Mouse (Mus musculus) kidney, embryonic 15.5 days (tissue): ENCODE data around the gene Tbc1d14. TPM values are rescaled to one million over a fixed set of nuclear protein-coding genes. Genes with fewer than 3 reads are reported as not detected.

Source experiments
- ATAC-seq: fragments of 200-750 bp; cut with Nextera tagmentation; replicated peaks from 2 replicates; pipeline ENCODE4 v1.8.0; 2017; ENCODE audit warnings: moderate TSS enrichment; ENCODE audit not compliant: low FRiP score
- H3K27ac ChIP-seq: fragments of 300-500 bp; sonication (generic); 2 replicates; pipeline ENCODE4 v1.5.1; 2015; ENCODE audit warnings: mild to moderate bottlenecking, inconsistent platforms
- H3K27me3 ChIP-seq: fragments of 300-500 bp; sonication (generic); 2 replicates; pipeline ENCODE4 v1.6.1; 2015; ENCODE audit warnings: inconsistent platforms
- H3K36me3 ChIP-seq: fragments of 300-500 bp; sonication (generic); 2 replicates; pipeline ENCODE4 v1.6.1; 2015; ENCODE audit warnings: inconsistent platforms
- H3K4me1 ChIP-seq: fragments of 300-500 bp; sonication (generic); 2 replicates; pipeline ENCODE4 v1.6.1; 2015; ENCODE audit warnings: inconsistent platforms
- H3K4me2 ChIP-seq: fragments of 300-500 bp; sonication (generic); 2 replicates; pipeline ENCODE4 v1.6.1; 2015; ENCODE audit warnings: moderate library complexity, mild to moderate bottlenecking, inconsistent platforms
- H3K4me3 ChIP-seq: fragments of 300-500 bp; sonication (generic); replicated peaks from 2 replicates; pipeline ENCODE4 v1.5.1; 2015; ENCODE audit warnings: mild to moderate bottlenecking, inconsistent platforms
- H3K9ac ChIP-seq: fragments of 300-500 bp; sonication (generic); 2 replicates; pipeline ENCODE4 v1.6.1; 2015; ENCODE audit warnings: mild to moderate bottlenecking, inconsistent platforms
- H3K9me3 ChIP-seq: fragments of 300-500 bp; sonication (generic); replicated peaks from 2 replicates; pipeline ENCODE4 v1.6.1; 2016; ENCODE audit warnings: inconsistent platforms
- WGBS: fragments of 180-500 bp; shearing (Covaris S2); methylation state at CpG from one replicate; pipeline ENCODE4 v1.1.7; 2015; ENCODE audit warnings: mixed read lengths; 5-methylcytosine and 5-hydroxymethylcytosine counted together
- polyA plus RNA-seq: library from polyadenylated mRNA; unstranded; fragments of >200 nt; fragmentation: Nextera tagmentation; extraction: Ambion mirVana; gene quantifications from 2 replicates; pipeline ENCODE4 v1.2.1, GENCODE M21; 2015

Gene Tbc1d14
- polyA plus RNA-seq, 1 experiment from 2014 or later = 46.2 TPM

DNA sequence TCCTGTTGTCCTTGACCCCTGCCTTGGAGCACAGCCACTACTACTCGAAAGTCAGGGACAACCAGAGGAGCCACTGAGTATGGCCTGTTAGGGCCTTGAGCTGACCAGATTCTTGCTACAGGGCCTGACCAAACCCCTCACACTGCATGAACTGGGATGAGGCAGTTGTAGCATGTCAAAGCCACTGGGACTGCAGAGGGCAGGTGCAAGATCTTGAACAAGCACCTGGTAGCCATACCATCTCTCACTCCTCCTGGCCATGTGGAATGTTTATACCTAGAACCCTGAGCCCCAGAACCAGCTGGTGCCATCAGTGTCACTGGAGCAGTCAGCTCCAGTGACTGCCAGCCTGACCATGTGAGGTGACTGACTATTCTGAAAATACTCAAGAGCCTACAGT is 5.8 kb upstream of the Tbc1d14 start:
- peaks cover 54% of the 10 kb centered on the region for H3K36me3 ChIP-seq
- no peaks in the 10 kb centered on the region for H3K27me3 ChIP-seq
- WGBS = 95% methylated on average over 1 of the region's 1 CpGs
- H3K4me3 ChIP-seq = no peak overlapping the region
- H3K9me3 ChIP-seq = no peaks in the 10 kb centered on the region
- no peak overlapping the region for H3K4me2 ChIP-seq
- H3K4me1 ChIP-seq = no peaks in the 10 kb centered on the region
- no peak overlapping the region for H3K27ac ChIP-seq
- no peak for ATAC-seq
- no peak overlapping the region for H3K9ac ChIP-seq

DNA sequence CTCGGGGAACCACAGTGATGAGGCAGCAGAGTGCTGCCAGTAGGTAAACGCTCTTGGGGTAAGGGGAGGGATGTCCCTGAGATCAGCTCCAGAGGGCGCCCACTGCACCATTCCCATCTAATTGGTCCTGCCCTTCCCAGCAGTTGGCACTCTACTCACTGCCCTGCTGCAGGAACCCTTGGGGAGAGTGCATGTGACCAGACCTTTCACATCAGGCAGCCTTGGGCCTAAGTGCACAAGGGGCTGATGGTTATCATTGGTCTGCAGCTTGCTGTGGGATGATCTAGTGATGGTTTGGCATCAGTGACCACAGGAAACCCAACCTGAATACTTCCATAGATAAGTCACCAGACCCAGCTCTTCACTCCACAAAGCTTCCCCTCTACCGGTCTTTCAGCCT is 4.6 kb upstream of the Tbc1d14 start:
- no peaks in the 10 kb centered on the region for H3K9me3 ChIP-seq
- H3K27ac ChIP-seq = no peak overlapping the region
- no peak overlapping the region for H3K9ac ChIP-seq
- H3K36me3 ChIP-seq = peaks cover 42% of the 10 kb centered on the region
- H3K4me2 ChIP-seq = no peak overlapping the region
- 36% methylated on average over 4 of the region's 4 CpGs for WGBS
- H3K4me3 ChIP-seq = no peak overlapping the region
- 0 out of 2 replicates have a peak, but pooled peaks have one; percentile 33 for ATAC-seq
- H3K4me1 ChIP-seq = no peaks in the 10 kb centered on the region
- no peaks in the 10 kb centered on the region for H3K27me3 ChIP-seq

DNA sequence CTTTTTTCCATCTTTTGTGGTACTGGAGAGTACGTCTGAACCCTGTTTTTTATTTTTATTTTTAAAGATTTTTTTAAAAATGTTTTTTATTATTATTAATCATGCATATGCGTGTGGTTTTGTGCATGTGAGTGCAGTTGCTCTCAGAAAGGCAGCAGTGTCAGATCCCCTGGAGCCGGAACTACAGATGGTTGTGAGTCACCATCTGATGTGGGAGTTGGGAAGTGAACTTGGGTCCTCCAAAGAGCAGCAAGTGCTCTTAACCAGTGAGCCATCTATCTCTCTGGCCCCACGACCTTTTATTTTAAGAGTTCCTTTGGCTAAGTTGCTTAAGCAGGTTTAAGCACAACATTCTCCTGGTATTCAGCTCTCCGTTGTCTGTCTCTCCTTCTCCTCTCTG is 3.1 kb upstream of the Tbc1d14 start:
- H3K4me3 ChIP-seq = no peak overlapping the region
- no peak overlapping the region for H3K9ac ChIP-seq
- 73% methylated on average over 5 of the region's 5 CpGs for WGBS
- ATAC-seq = no peak
- no peak overlapping the region for H3K27ac ChIP-seq
- H3K36me3 ChIP-seq = peaks cover 28% of the 10 kb centered on the region
- H3K27me3 ChIP-seq = no peaks in the 10 kb centered on the region
- no peak overlapping the region for H3K4me2 ChIP-seq
- H3K4me1 ChIP-seq = no peaks in the 10 kb centered on the region
- no peaks in the 10 kb centered on the region for H3K9me3 ChIP-seq

DNA sequence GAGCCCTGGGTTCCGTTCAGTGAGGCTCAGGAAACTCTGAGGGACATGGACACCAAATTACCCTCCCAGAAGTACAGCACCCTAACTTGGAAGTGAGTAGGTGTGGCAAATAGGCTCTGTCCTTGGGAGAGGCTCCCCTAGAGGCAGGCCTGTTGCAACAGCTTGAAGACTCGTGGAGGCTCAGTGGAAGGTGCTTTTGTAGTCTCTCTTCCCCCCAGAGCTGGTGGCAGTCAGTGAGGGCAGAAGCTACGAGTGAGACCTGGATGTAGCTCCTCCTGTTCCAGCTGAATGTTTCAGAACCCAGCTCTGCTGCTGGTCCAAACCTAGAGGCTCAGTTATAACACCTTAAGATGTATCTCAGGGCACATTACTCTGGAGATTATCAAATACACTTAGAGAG is 2.0 kb upstream of the Tbc1d14 start:
- Histone ChIP-seq H3K27ac (no peak overlapping the region), H3K4me2 (no peak overlapping the region), H3K4me3 (no peak overlapping the region), H3K9me3 (no peaks in the 10 kb centered on the region), H3K36me3 (peaks cover 16% of the 10 kb centered on the region), H3K27me3 (no peaks in the 10 kb centered on the region), H3K9ac (no peak overlapping the region), H3K4me1 (no peaks in the 10 kb centered on the region)
- ATAC-seq = no peak
- 13% methylated on average over 3 of the region's 3 CpGs for WGBS

DNA sequence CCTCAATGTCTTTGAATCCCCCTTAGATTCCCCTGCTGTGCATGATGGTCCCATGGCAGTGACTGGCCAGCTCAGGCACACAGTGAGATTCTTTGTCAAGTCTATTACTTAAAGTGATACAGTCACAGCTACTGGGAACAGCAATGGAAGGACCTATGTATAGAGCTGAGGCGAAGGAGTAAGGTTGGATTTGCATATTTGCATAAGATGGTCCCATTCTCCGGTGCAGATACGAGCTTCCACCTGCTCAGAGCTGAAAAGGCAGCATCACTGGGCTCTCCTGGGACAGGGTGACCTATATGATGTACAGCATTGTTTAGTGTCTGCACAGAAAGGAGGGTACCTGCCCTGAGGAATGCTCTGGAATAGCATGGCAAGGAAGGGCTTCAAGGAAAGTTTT is 1.3 kb upstream of the Tbc1d14 start:
- no peaks in the 10 kb centered on the region for H3K27me3 ChIP-seq
- no peak for ATAC-seq
- WGBS = 70% methylated on average over 3 of the region's 3 CpGs
- no peak overlapping the region for H3K4me3 ChIP-seq
- H3K9me3 ChIP-seq = no peaks in the 10 kb centered on the region
- H3K4me1 ChIP-seq = no peaks in the 10 kb centered on the region
- peaks cover 9% of the 10 kb centered on the region; the same call in 1 of the 2 replicates for H3K36me3 ChIP-seq
- no peak overlapping the region for H3K9ac ChIP-seq
- no peak overlapping the region for H3K4me2 ChIP-seq
- no peak overlapping the region for H3K27ac ChIP-seq

DNA sequence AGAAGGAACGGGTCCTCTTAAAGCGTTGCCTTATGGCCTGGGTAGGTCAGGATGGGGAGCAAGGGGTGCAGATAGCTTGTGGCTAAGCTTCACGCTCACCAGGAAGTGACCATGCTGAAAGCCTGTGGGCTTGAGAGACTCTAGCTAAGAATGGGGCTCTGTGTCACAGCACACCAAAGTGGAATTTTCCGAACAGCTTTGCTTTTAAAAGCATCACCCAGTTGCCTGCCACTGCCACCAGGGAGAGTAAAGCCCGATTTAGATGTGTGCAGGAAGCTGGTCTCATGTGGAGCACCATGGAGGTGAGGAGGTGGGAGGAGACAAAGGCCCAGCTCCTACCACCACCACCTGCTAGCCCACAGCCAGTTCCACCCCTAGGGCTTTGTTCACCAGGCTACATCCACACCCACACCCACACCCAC is 2.6 kb downstream of the Tbc1d14 start:
- Histone ChIP-seq H3K36me3 (no peaks in the 10 kb centered on the region), H3K27me3 (no peaks in the 10 kb centered on the region), H3K27ac (no peak overlapping the region), H3K4me3 (no peak overlapping the region), H3K9ac (no peak overlapping the region), H3K9me3 (no peaks in the 10 kb centered on the region), H3K4me2 (no peak overlapping the region), H3K4me1 (no peaks in the 10 kb centered on the region)
- no peak for ATAC-seq
- WGBS = 71% methylated on average over 5 of the region's 5 CpGs

DNA sequence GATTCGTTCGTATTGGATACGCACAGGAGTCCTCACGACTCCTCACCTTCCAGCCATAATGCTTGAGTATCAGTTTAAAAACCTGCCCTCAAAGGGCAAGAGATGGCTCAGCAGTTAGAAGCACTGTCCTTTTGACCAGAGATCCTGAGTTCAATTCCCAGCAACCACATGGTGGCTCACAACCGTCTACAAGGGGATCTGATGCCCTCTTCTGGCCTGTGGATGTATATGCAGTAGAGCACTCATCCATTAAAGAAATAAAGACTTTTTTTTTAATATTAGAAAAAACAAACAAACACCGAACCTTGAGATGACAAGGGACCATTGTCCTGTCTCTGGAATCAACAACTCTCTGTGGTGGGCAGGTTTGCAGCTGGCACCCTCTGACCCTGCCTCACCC is 8.8 kb downstream of the Tbc1d14 start:
- WGBS = 68% methylated on average over 6 of the region's 6 CpGs
- Histone ChIP-seq H3K4me2 (no peak overlapping the region), H3K9me3 (no peaks in the 10 kb centered on the region), H3K36me3 (no peaks in the 10 kb centered on the region), H3K4me3 (no peak overlapping the region), H3K4me1 (peaks cover 27% of the 10 kb centered on the region), H3K9ac (no peak overlapping the region), H3K27me3 (no peaks in the 10 kb centered on the region), H3K27ac (no peak overlapping the region)
- ATAC-seq = no peak

DNA sequence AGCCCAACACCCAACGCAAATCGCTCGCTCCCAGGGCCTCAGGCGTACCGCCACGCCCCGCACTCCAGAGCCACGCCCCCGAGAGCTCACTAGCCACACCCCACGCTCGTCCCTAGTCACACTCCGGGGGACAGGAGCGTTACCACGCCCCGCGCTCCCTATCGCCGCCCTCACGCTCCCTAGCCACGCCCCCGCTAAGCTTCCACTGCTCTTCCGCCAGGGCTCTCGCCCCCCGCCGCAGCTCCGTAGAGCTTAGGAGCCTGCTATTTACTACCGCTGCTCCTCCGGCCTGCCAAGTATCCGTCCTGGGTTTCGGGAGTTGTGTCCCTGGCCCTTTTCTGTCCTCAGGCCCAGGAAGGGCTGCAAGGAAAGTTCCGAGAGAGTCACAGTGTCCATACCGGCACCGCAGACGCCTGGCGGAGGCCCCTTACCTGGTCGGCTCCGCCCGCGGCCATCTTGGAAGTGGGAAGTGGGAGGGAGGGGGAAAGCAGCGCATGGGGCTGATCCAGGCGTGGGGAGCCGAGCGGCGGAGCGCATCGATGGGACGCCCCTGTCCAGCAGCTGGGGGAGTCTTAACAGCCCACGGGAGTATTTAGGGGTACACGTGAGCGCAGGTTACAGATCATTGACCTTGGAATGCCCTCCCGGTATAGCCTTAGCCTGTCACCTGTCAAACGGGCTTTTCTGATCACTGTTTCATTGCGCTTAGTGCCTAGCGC is 11.0 kb downstream of the Tbc1d14 start:
- Histone ChIP-seq H3K9ac (peak overlapping the region; percentile 67), H3K27me3 (no peaks in the 10 kb centered on the region), H3K27ac (peak overlapping the region; percentile 89), H3K9me3 (no peaks in the 10 kb centered on the region), H3K36me3 (no peaks in the 10 kb centered on the region), H3K4me3 (peak overlapping the region; percentile 70), H3K4me2 (peak overlapping the region; percentile 88), H3K4me1 (peaks cover 32% of the 10 kb centered on the region)
- 1% methylated on average over 52 of the region's 54 CpGs for WGBS
- ATAC-seq = peak; percentile 95

DNA sequence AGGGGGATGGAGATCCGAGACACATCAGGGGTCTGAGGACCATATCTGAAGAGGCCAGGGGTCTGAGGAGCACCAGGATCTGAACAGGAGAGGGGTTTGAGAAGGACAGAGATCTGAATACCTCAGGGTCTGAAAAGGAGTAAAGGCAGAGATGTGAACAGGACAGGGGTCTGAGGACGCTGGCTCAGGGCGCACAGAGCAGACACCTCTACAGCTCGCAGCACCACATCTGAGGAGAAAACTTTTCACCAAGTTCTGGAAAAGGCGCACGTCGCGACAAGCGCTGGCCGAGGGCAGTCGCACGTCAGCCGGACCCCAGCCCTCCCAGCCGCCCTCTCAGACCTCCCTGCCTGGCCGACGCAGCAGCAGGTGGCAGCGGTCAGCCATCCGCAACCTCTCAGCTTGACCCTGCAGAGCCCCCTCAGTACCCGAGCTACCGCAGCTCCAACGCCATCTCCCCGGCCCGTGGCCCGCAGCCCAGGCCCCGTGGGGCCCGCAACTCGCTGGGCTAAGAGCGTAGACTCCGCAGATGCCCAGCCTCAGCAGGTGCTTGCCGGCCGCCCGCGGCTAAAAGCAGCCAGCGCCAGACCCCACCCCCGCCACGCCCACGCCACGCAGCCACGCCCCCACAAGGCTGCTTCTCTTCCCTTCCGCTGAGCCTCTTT is 11.7 kb downstream of the Tbc1d14 start:
- Histone ChIP-seq H3K9me3 (no peaks in the 10 kb centered on the region), H3K36me3 (no peaks in the 10 kb centered on the region), H3K27me3 (no peaks in the 10 kb centered on the region), H3K27ac (peak overlapping the region; percentile 48; the same call in 1 of the 2 replicates), H3K4me2 (peak overlapping the region; percentile 88), H3K4me1 (peaks cover 32% of the 10 kb centered on the region), H3K9ac (peak overlapping the region; percentile 51), H3K4me3 (peak overlapping the region; percentile 70)
- 1% methylated on average over 40 of the region's 40 CpGs for WGBS
- peak; percentile 9; the same call in 1 of the 2 replicates for ATAC-seq

DNA sequence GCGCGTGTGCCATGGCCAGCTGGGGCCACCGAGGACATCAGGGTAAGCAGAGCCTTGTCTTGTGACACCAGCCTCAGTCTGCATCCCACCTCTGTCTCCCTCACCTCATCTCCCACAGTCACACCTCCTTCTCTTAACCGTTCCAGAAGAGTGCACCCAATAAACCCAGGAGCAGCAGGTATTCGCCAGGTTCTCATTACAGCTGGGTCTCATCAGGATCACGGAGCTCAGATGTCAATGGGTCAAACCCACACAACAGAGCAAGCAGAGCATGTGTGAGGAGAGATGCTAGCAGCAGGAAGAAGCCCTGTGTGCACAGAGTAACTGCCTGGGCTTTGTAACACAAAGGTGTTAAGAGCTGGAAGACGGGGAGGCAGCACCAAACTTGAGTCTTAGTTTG is 13.1 kb downstream of the Tbc1d14 start:
- ATAC-seq = no peak

DNA sequence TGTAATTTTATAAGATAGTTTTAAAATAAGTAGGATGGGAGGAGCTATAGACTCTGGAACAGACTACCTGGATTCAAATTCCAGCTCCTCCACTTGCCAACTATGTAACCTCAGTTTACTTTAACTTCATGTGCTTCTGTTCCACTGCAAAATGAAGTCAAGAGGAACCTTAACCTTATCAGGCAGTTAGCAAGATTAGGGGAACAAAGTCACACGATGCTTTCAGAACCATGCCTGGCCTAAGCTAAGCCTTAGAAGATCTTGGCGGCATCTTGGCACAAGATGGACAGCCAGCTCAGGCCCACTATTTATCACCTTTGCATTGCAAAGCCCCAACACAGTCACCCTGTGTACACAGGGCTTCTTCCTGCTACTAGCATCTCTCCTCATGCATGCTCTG is 14.1 kb downstream of the Tbc1d14 start:
- Histone ChIP-seq H3K36me3 (no peaks in the 10 kb centered on the region), H3K4me2 (0 out of 2 replicates have a peak overlapping the region, but pooled peaks have one; percentile 88), H3K9me3 (no peaks in the 10 kb centered on the region), H3K4me3 (no peak overlapping the region), H3K9ac (no peak overlapping the region), H3K4me1 (peaks cover 49% of the 10 kb centered on the region), H3K27me3 (no peaks in the 10 kb centered on the region), H3K27ac (no peak overlapping the region)
- no peak for ATAC-seq
- 71% methylated on average over 2 of the region's 2 CpGs for WGBS

More for the DNA sequence above, 13.1 kb downstream of the Tbc1d14 start:
- WGBS = 43% methylated on average over 7 of the region's 7 CpGs
- peak overlapping the region; percentile 70; the same call in 1 of the 2 replicates for H3K4me3 ChIP-seq
- peak overlapping the region; percentile 57 for H3K27ac ChIP-seq
- no peaks in the 10 kb centered on the region for H3K36me3 ChIP-seq
- no peaks in the 10 kb centered on the region for H3K27me3 ChIP-seq
- H3K9me3 ChIP-seq = no peaks in the 10 kb centered on the region
- H3K4me1 ChIP-seq = peaks cover 39% of the 10 kb centered on the region
- no peak overlapping the region for H3K9ac ChIP-seq
- peak overlapping the region; percentile 88 for H3K4me2 ChIP-seq

DNA sequence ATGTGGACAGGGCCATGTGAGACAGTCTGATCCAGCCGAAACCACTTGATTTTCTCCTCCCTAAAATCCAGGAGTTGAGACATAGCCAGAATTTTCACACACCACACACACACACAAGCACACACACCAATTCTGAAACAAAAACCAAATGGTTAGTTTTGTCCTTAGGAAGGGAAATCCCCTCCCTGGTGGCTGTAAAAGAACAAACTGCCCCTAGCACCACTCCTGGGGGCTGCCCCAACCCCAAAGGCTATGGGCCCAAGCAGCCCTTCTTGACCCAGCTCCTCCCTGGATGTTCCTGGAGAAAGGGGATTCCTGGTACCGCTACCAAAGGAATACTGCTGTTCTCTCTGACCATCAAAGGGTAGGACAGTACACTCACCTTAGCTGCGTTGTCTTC is 16.6 kb downstream of the Tbc1d14 start:
- no peak overlapping the region for H3K9ac ChIP-seq
- H3K4me3 ChIP-seq = no peak overlapping the region
- H3K36me3 ChIP-seq = peaks cover 9% of the 10 kb centered on the region
- WGBS = 91% methylated on average over 3 of the region's 3 CpGs
- H3K9me3 ChIP-seq = no peaks in the 10 kb centered on the region
- H3K4me1 ChIP-seq = peaks cover 55% of the 10 kb centered on the region
- no peak overlapping the region for H3K27ac ChIP-seq
- no peak overlapping the region for H3K4me2 ChIP-seq
- ATAC-seq = no peak
- no peaks in the 10 kb centered on the region for H3K27me3 ChIP-seq
